ENCODE assay signal across 8 mouse cellular contexts in the genomic region with DNA sequence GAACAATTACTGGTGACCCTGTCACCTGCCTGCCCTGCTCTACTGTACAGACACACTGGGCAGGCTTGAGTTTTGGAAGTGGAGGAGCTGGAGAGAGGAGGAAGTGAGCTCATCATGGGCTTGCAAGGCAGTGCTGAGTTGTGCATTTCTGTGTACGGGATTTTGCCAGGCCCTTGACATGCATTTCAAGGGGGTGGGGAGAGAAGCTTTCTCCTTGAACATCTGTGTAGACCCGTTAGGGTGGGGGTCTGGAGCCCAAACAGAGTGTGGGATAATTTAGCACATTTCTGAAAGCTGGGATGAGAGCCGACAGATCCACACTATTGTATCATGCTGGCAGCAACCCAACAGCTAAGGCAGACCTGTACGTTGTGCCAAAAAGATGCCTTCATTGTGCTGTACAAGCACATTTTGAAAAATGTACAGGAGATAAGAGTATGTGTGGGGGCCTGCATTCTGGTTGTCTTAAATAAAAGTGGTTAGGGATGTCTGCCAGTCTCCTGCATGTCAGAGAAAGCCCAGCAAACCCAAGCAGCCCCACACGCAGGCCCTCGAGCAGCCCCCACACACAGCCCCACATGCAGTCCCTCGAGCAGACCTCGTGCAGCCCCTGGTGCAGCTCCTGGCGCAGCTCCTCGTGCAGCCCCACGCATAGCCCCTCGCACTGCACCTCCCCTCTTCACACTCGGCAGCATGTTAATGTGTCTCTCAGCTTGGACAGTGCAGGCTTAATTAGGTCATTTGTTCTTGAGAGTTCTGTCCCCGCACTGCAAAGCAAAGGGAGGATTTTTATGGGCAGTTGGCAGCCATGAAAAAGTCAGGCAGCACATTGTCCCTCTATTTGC. TPM values are rescaled to one million over a fixed set of nuclear protein-coding genes. Genes with fewer than 3 reads are reported as not detected.
DNase-seq lines count a peak whose midpoint lies in the region; ATAC-seq and TF ChIP-seq lines count a peak whose summit lies in the region.

No protein-coding gene starts in this region.

- H3K9ac ChIP-seq in forebrain, embryonic 11.5 days (ENCODE audit: low read length) = no peak overlapping the region
- no peak overlapping the region for H3K9ac ChIP-seq in stomach, postnatal 0 days (ENCODE audit: low read length)

- peaks cover 14% of the 10 kb centered on the region for H3K4me1 ChIP-seq in forebrain, embryonic 11.5 days (replicated peaks; ENCODE audit: control insufficient read depth, insufficient read depth, low read length)
- peaks cover 61% of the 10 kb centered on the region for H3K4me1 ChIP-seq in hindbrain, embryonic 10.5 days (replicated peaks)
- H3K4me1 ChIP-seq in stomach, postnatal 0 days (replicated peaks; ENCODE audit: control insufficient read depth, insufficient read depth) = peaks cover 5% of the 10 kb centered on the region; the same call in 1 of the 2 replicates

- peak; percentile 82 for ATAC-seq in forebrain, embryonic 11.5 days (replicated peaks; ENCODE audit: low FRiP score)
- ATAC-seq in stomach, postnatal 0 days (ENCODE audit: low FRiP score, low TSS enrichment) = peak; percentile 69; the same call in 1 of the 2 replicates

- no peaks in the 10 kb centered on the region for H3K9me3 ChIP-seq in forebrain, embryonic 11.5 days (ENCODE audit: control insufficient read depth, low read length)
- H3K9me3 ChIP-seq in hindbrain, embryonic 10.5 days = 0 out of 2 replicates have a peak, but pooled peaks cover 4% of the 10 kb centered on the region
- no peaks in the 10 kb centered on the region for H3K9me3 ChIP-seq in stomach, postnatal 0 days (ENCODE audit: control insufficient read depth, low read length)

- H3K36me3 ChIP-seq in forebrain, embryonic 11.5 days (ENCODE audit: control insufficient read depth, insufficient read depth, low read length) = no peaks in the 10 kb centered on the region
- peaks cover 19% of the 10 kb centered on the region for H3K36me3 ChIP-seq in hindbrain, embryonic 10.5 days
- no peaks in the 10 kb centered on the region; the same call in 1 of the 2 replicates for H3K36me3 ChIP-seq in stomach, postnatal 0 days (ENCODE audit: control insufficient read depth, insufficient read depth, low read length)

- DNase-seq in ovary, postnatal 14 days (ENCODE audit: low spot score) = peak; percentile 29
- no peak for DNase-seq in ovary, postnatal 36 days (ENCODE audit: low spot score)
- DNase-seq in forebrain, embryonic 11.5 days (ENCODE audit: low spot score) = no peak
- DNase-seq in hindbrain, embryonic 10.5 days (ENCODE audit: low spot score) = no peak
- DNase-seq in layer of hippocampus, postnatal 14 days (ENCODE audit: low spot score in 2 of 2) = peak; percentile 40 to 63
- peak; percentile 47 to 61 for DNase-seq in lung, postnatal 4 days
- DNase-seq in stomach, postnatal 0 days (ENCODE audit: low spot score) = no peak
- no peak for DNase-seq in spleen, postnatal 10 days (ENCODE audit: low spot score in 2 of 2)

- TF ChIP-seq CTCF in stomach, postnatal 0 days (IDR thresholded peaks at IDR 0.05; ENCODE audit: low read depth) = no peak

- no peak for TF ChIP-seq EP300 in stomach, postnatal 0 days (optimal IDR thresholded peaks at IDR 0.05)

- no peaks in the 10 kb centered on the region for H3K27me3 ChIP-seq in forebrain, embryonic 11.5 days (ENCODE audit: control insufficient read depth, insufficient read depth, low read length)
- no peaks in the 10 kb centered on the region for H3K27me3 ChIP-seq in hindbrain, embryonic 10.5 days (ENCODE audit: insufficient read depth, poor library complexity, severe bottlenecking)
- no peaks in the 10 kb centered on the region for H3K27me3 ChIP-seq in stomach, postnatal 0 days (ENCODE audit: control insufficient read depth, insufficient read depth, low read length)

- WGBS in forebrain, embryonic 11.5 days = 29% methylated on average over 14 of the region's 14 CpGs
- 47% methylated on average over 14 of the region's 14 CpGs for whole genome bisulfite sequencing in hindbrain, embryonic 10.5 days
- WGBS in stomach, postnatal 0 days = 34% methylated on average over 14 of the region's 14 CpGs

- H3K4me2 ChIP-seq in forebrain, embryonic 11.5 days (ENCODE audit: low read depth, low read length, severe bottlenecking) = no peak overlapping the region
- H3K4me2 ChIP-seq in stomach, postnatal 0 days (replicated peaks; ENCODE audit: low read depth) = no peak overlapping the region

- H3K27ac ChIP-seq in forebrain, embryonic 11.5 days (ENCODE audit: low read depth, low read length) = peak overlapping the region; percentile 18; the same call in 1 of the 2 replicates
- H3K27ac ChIP-seq in hindbrain, embryonic 10.5 days = peak overlapping the region; percentile 43
- peak overlapping the region; percentile 36; the same call in 1 of the 2 replicates for H3K27ac ChIP-seq in stomach, postnatal 0 days (replicated peaks)

- no peak overlapping the region for H3K4me3 ChIP-seq in forebrain, embryonic 11.5 days (ENCODE audit: low read depth, low read length)
- H3K4me3 ChIP-seq in hindbrain, embryonic 10.5 days = no peak overlapping the region
- no peak overlapping the region for H3K4me3 ChIP-seq in stomach, postnatal 0 days (ENCODE audit: low read depth, low read length)

RNA-seq across cellular contexts. Expression of a gene that starts 27.5 kb away (rescaled TPM):
- polyA plus RNA-seq in forebrain, embryonic 11.5 days (2014; fragmentation: Nextera tagmentation; extraction: Ambion mirVana) = 32.0 and 33.8 TPM in 2 replicates
- 25.2 and 25.8 TPM in 2 replicates for polyA plus RNA-seq in hindbrain, embryonic 10.5 days (2016; fragmentation: Nextera tagmentation; extraction: Ambion mirVana)
- 10 to 100 TPM; 88.3 to 92.0 TPM for total RNA-seq in layer of hippocampus, postnatal 14 days (2021)
- polyA plus RNA-seq in stomach, postnatal 0 days (2015; fragmentation: Nextera tagmentation; extraction: Ambion mirVana) = 4.6 and 5.8 TPM in 2 replicates

Comparison
In these comparisons a context has a peak if more than half of its experiments do, and no peak if none do; other contexts are left out.
1. DNase-seq: peak in ovary, postnatal 14 days (single experiment), layer of hippocampus, postnatal 14 days (2 of 2) and lung, postnatal 4 days (2 of 2); none in ovary, postnatal 36 days (single experiment), forebrain, embryonic 11.5 days (single experiment), hindbrain, embryonic 10.5 days (single experiment), stomach, postnatal 0 days (single experiment) and spleen, postnatal 10 days (0 of 2).
2. Peak in every context shown above with its lines, with median percentiles within 50 percentile points of each other: H3K27ac ChIP-seq.